Mouse (Mus musculus) myocyte (in vitro differentiated cells): ENCODE results near the gene Cd34.

Experiments used
- CEBPB ChIP-seq: IDR thresholded peaks from 2 replicates; pipeline ENCODE4 v1.6.1; 2011; ENCODE audit warnings: mild to moderate bottlenecking, moderate library complexity; ENCODE audit not compliant: poor library complexity, insufficient read depth, severe bottlenecking
- E2F4 ChIP-seq: IDR thresholded peaks from one replicate; pipeline ENCODE4 v1.6.1; 2011; ENCODE audit warnings: mild to moderate bottlenecking, control low read depth, moderate library complexity; ENCODE audit not compliant: insufficient read depth
- MAX ChIP-seq: IDR thresholded peaks from one replicate; pipeline ENCODE4 v1.6.1; 2011; ENCODE audit warnings: low read depth, mild to moderate bottlenecking, control low read depth
- MYOD1 ChIP-seq, 3 experiments: IDR thresholded peaks; one replicate each; pipeline ENCODE4 v1.6.1; 2011; ENCODE audit warnings: control low read depth in 2 of 3, low read depth in 2 of 3, mild to moderate bottlenecking in 2 of 3, moderate library complexity in 1 of 3; ENCODE audit not compliant: insufficient read length in 2 of 3, control insufficient read depth in 1 of 3
- MYOG ChIP-seq, 3 experiments: IDR thresholded peaks; one replicate each; pipeline ENCODE4 v1.6.1; 2011; ENCODE audit warnings: control low read depth in 2 of 3, low read depth in 2 of 3, mild to moderate bottlenecking in 2 of 3; ENCODE audit not compliant: insufficient read length in 2 of 3, control insufficient read depth in 1 of 3, insufficient read depth in 1 of 3
- POLR2A ChIP-seq: IDR thresholded peaks from one replicate; pipeline ENCODE4 v1.6.1; 2011; ENCODE audit warnings: low read depth, mild to moderate bottlenecking, control low read depth, moderate library complexity; ENCODE audit not compliant: insufficient read length
- POLR2AphosphoS2 ChIP-seq: IDR thresholded peaks from one replicate; pipeline ENCODE4 v1.6.1; 2011; ENCODE audit warnings: low read depth, control low read depth; ENCODE audit not compliant: insufficient read length

GRCm38 (mm10) chr1:194971980-194972379 is 33.4 kb downstream of the Cd34 start:
- TF ChIP-seq POLR2A (no peak), MYOG (IDR thresholded peaks at IDR 0.05; ENCODE audit: control insufficient read depth in 1 of 3, insufficient read depth in 1 of 3, insufficient read length in 2 of 3, low read depth in 2 of 3) (no peak), POLR2AphosphoS2 (no peak), MYOD1 (IDR thresholded peaks at IDR 0.05; ENCODE audit: control insufficient read depth in 1 of 3, insufficient read length in 2 of 3, low read depth in 2 of 3) (no peak), MAX (no peak), E2F4 (no peak), CEBPB (no peak)
